Mouse (Mus musculus): ENCODE data around the gene Socs3. TPM values are rescaled to one million over a fixed set of nuclear protein-coding genes. Genes with fewer than 3 reads are reported as not detected.

Socs3 gene
- total and polyA plus RNA-seq, 3 experiments = 0.96 to 1.9 TPM; not detected in 1

DNA sequence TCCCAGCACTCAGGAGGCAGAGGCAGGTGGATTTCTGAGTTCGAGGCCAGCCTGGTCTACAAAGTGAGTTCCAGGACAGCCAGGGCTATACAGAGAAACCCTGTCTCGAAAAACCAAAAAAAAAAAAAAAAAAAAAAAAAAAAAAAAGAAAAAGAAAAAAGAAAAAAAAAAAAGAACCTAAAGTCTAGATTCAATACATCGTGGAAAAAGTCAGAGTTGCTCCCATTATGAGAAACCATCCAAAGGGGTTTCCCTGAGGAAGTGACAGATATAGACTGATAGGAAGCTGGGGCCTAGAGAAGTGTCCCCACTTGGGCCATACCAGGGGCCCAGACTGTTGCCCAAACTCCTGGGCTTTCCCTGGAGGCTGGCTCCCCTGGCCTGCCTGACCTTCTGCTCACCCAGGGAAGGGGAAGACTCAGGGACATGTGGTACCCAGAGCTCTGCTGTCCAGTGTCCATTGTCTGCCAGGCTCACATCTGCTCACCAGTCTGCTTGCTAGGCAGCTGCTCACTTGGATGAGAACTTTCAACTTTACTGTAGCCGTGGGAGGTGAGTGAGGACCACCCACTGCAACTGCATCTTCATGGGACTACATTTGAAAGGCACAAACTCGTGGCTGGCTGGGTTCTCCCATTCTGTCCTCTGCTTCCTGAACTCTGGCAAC lies 8.0 kb upstream of the Socs3 start:
- TF ChIP-seq ZNF384 (IDR thresholded peaks at IDR 0.05; ENCODE audit: low read depth, low read length) (0 out of 2 replicates have a peak, but pooled peaks have one; percentile 31), MAZ (IDR thresholded peaks at IDR 0.05; ENCODE audit: low read depth, low read length) (no peak), POLR2A (IDR thresholded peaks at IDR 0.05; ENCODE audit: control insufficient read depth in 1 of 2, insufficient read depth in 1 of 2, low read depth in 1 of 2, low read length in 2 of 2, poor library complexity in 1 of 2) (no peak), BHLHE40 (IDR thresholded peaks at IDR 0.05; ENCODE audit: borderline replicate concordance, low read depth, low read length) (no peak), CHD2 (IDR thresholded peaks at IDR 0.05; ENCODE audit: low read length) (no peak)

GRCm38 (mm10) chr11:117976081-117976582 lies 6.3 kb upstream of the Socs3 start:
- Histone ChIP-seq H3K4me3 (ENCODE audit: control insufficient read depth in 1 of 2, insufficient read depth in 1 of 2, low read depth in 2 of 2, low read length in 2 of 2) (no peak overlapping the region), H3K9me3 (replicated peaks; ENCODE audit: insufficient read depth, low read length) (no peaks in the 10 kb centered on the region), H3K4me1 (ENCODE audit: control insufficient read depth in 1 of 2, insufficient read depth in 2 of 2, low read length in 2 of 2) (no peaks in the 10 kb centered on the region), H3K9ac (ENCODE audit: control insufficient read depth, low read depth, low read length, poor library complexity, severe bottlenecking) (no peak overlapping the region), H3K27ac (ENCODE audit: control insufficient read depth, low read depth, low read length) (no peak overlapping the region), H3K36me3 (ENCODE audit: control insufficient read depth in 1 of 2, insufficient read depth in 2 of 2, low read length in 2 of 2) (no peaks in the 10 kb centered on the region), H3K27me3 (ENCODE audit: control insufficient read depth in 1 of 2, insufficient read depth in 2 of 2, low read length in 2 of 2) (peaks cover 54 to 72% of the 10 kb centered on the region in 2 experiments), H3K79me2 (ENCODE audit: control insufficient read depth, insufficient read depth, low read length, poor library complexity) (no peaks in the 10 kb centered on the region)
- DNase-seq (ENCODE audit: low read depth, low spot score) = no peak
- TF ChIP-seq UBTF (IDR thresholded peaks at IDR 0.05; ENCODE audit: borderline replicate concordance, insufficient read depth, low read depth, low read length) = no peak
- no peak for TF ChIP-seq JUND (IDR thresholded peaks at IDR 0.05; ENCODE audit: low read depth, low read length)
- TF ChIP-seq RCOR1 (IDR thresholded peaks at IDR 0.05; ENCODE audit: low read depth, low read length) = no peak
- no peak for TF ChIP-seq GABPA (IDR thresholded peaks at IDR 0.05; ENCODE audit: low read depth, low read length)
- TF ChIP-seq KAT2A (conservative IDR thresholded peaks at IDR 0.05; ENCODE audit: low read depth, low read length) = no peak
- TF ChIP-seq MAX (IDR thresholded peaks at IDR 0.05; ENCODE audit: low read length) = no peak
- no peak for TF ChIP-seq NELFE (IDR thresholded peaks at IDR 0.05; ENCODE audit: low read depth, low read length)
- TF ChIP-seq HCFC1 (IDR thresholded peaks at IDR 0.05; ENCODE audit: low read depth, low read length) = no peak

More for the DNA sequence above, 8.0 kb upstream of the Socs3 start:
- no peak overlapping the region for H3K4me3 ChIP-seq (ENCODE audit: control insufficient read depth in 1 of 2, insufficient read depth in 1 of 2, low read depth in 2 of 2, low read length in 2 of 2)
- H3K4me1 ChIP-seq (ENCODE audit: control insufficient read depth in 1 of 2, insufficient read depth in 2 of 2, low read length in 2 of 2) = no peaks in the 10 kb centered on the region
- no peaks in the 10 kb centered on the region for H3K36me3 ChIP-seq (ENCODE audit: control insufficient read depth in 1 of 2, insufficient read depth in 2 of 2, low read length in 2 of 2)
- H3K9me3 ChIP-seq (replicated peaks; ENCODE audit: insufficient read depth, low read length) = no peaks in the 10 kb centered on the region
- no peak overlapping the region for H3K9ac ChIP-seq (ENCODE audit: control insufficient read depth, low read depth, low read length, poor library complexity, severe bottlenecking)
- no peak overlapping the region for H3K27ac ChIP-seq (ENCODE audit: control insufficient read depth, low read depth, low read length)
- DNase-seq (ENCODE audit: low read depth, low spot score) = no peak
- H3K27me3 ChIP-seq (ENCODE audit: control insufficient read depth in 1 of 2, insufficient read depth in 2 of 2, low read length in 2 of 2) = peaks cover 58 to 74% of the 10 kb centered on the region in 2 experiments
- H3K79me2 ChIP-seq (ENCODE audit: control insufficient read depth, insufficient read depth, low read length, poor library complexity) = no peaks in the 10 kb centered on the region
